Mouse (Mus musculus) embryonic facial prominence, embryonic 10.5 days (tissue): ENCODE measurements around the gene Smc4. TPM values are rescaled to one million over a fixed set of nuclear protein-coding genes. Genes with fewer than 3 reads are reported as not detected.
A peak's percentile ranks its signal among the peaks of the same experiment; 100 is the strongest.

Experiments used
- DNase-seq: peaks from one replicate; pipeline ENCODE4 v3.0.0-alpha.2; 2017; ENCODE audit warnings: low spot score
- H3K27ac ChIP-seq: fragments of 300-500 bp; sonication (generic); replicated peaks from 2 replicates; pipeline ENCODE4 v1.5.1; 2016; ENCODE audit warnings: mild to moderate bottlenecking
- H3K27me3 ChIP-seq: fragments of 300-500 bp; sonication (generic); replicated peaks from 2 replicates; pipeline ENCODE4 v1.6.1; 2016; ENCODE audit warnings: low read depth, mild to moderate bottlenecking; ENCODE audit not compliant: poor library complexity, severe bottlenecking
- H3K36me3 ChIP-seq: fragments of 300-500 bp; sonication (generic); replicated peaks from 2 replicates; pipeline ENCODE4 v1.6.1; 2016; ENCODE audit warnings: mild to moderate bottlenecking, moderate library complexity
- H3K4me1 ChIP-seq: fragments of 300-500 bp; sonication (generic); 2 replicates; pipeline ENCODE4 v1.6.1; 2016
- H3K4me3 ChIP-seq: fragments of 300-500 bp; sonication (generic); 2 replicates; pipeline ENCODE4 v1.5.1; 2016; ENCODE audit warnings: mild to moderate bottlenecking, moderate library complexity
- H3K9me3 ChIP-seq: fragments of 300-500 bp; sonication (generic); 2 replicates; pipeline ENCODE4 v1.6.1; 2016; ENCODE audit warnings: mild to moderate bottlenecking
- WGBS: fragments of 180-500 bp; shearing (Covaris S2); methylation state at CpG from one replicate; pipeline ENCODE4 v1.1.7; 2016; 5-methylcytosine and 5-hydroxymethylcytosine counted together
- polyA plus RNA-seq: library from polyadenylated mRNA; unstranded; fragments of >200 nt; fragmentation: Nextera tagmentation; extraction: Ambion mirVana; gene quantifications from 2 replicates; pipeline ENCODE4 v1.2.1, GENCODE M21; 2016

The Smc4 gene
- polyA plus RNA-seq, 1 experiment from 2014 or later: 187 TPM

DNA sequence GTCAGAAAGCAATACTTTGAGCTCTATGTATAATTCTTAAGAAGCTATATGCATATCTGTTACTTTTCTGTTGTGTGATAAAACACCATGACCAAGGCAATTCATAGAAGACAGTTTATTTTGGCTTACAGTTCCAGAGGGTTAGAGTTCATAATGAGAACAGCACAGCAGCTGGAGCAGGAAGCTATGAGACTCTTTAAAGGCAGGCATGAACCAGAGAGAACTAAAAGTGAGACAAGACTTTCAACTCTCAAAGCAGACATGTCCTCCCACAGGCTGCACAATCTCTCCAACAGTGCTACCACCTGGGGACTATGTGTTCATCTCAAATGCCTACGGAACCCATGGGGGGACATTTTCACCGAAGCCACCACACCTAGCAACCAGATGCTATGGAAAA, 35.6 kb downstream of the Smc4 start:
- H3K4me3 ChIP-seq: peak overlapping the region; percentile 86
- H3K27ac ChIP-seq: no peak overlapping the region
- H3K27me3 ChIP-seq: no peaks in the 10 kb centered on the region
- peaks cover 29% of the 10 kb centered on the region for H3K4me1 ChIP-seq
- 86% methylated on average over 2 of the region's 2 CpGs for WGBS
- peaks cover 78% of the 10 kb centered on the region for H3K36me3 ChIP-seq
- no peak for DNase-seq
- H3K9me3 ChIP-seq: no peaks in the 10 kb centered on the region

DNA sequence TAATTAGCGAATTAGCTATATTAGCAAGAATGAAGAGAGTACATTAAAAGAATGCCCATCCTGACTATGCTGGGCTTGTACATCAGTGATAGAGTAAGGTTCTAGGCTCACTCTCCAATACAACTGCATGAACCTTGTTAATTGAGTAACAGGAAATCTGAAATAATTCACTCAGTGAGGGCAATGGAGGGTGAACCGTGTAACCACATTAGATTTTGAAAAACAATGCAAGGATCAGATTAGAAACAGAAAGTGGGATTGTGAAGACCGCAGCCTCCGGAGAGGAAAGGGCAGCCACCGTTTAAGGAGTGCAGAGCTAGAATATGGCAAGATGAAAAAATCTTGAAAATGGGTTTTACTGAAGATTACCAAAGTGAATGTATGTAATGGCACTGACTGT, 36.8 kb downstream of the Smc4 start:
- H3K4me3 ChIP-seq: peak overlapping the region; percentile 86
- DNase-seq: no peak
- H3K27me3 ChIP-seq: no peaks in the 10 kb centered on the region
- no peak overlapping the region for H3K27ac ChIP-seq
- peaks cover 66% of the 10 kb centered on the region for H3K36me3 ChIP-seq
- peaks cover 40% of the 10 kb centered on the region for H3K4me1 ChIP-seq
- 74% methylated on average over 5 of the region's 5 CpGs for WGBS
- no peaks in the 10 kb centered on the region for H3K9me3 ChIP-seq

DNA sequence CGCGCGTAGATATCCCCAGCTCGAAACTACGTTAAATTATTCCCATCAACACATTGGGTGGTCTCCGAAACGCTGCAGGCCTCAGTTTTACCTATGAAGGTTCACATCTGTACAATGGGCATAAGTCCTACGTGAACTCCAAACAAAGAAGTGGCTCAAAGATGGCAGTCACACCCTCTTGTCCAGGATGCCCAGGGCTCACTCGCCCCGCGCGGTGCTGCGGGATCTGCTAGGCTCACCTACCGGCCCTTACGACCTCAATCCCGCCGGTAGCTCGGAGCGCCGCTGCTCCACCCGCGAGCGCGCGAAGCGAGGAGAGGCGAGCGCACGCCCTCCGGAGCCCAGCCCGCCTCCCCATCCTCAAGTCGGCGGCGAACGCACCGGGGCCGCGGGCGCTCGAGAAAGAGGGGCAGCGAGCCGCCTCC, 39.6 kb downstream of the Smc4 start:
- under 1% methylated on average over 42 of the region's 42 CpGs for WGBS
- Histone ChIP-seq H3K27ac (peak overlapping the region; percentile 100), H3K4me1 (peaks cover 45% of the 10 kb centered on the region), H3K4me3 (peak overlapping the region; percentile 86), H3K27me3 (no peaks in the 10 kb centered on the region), H3K36me3 (peaks cover 40% of the 10 kb centered on the region), H3K9me3 (no peaks in the 10 kb centered on the region)
- DNase-seq: no peak

DNA sequence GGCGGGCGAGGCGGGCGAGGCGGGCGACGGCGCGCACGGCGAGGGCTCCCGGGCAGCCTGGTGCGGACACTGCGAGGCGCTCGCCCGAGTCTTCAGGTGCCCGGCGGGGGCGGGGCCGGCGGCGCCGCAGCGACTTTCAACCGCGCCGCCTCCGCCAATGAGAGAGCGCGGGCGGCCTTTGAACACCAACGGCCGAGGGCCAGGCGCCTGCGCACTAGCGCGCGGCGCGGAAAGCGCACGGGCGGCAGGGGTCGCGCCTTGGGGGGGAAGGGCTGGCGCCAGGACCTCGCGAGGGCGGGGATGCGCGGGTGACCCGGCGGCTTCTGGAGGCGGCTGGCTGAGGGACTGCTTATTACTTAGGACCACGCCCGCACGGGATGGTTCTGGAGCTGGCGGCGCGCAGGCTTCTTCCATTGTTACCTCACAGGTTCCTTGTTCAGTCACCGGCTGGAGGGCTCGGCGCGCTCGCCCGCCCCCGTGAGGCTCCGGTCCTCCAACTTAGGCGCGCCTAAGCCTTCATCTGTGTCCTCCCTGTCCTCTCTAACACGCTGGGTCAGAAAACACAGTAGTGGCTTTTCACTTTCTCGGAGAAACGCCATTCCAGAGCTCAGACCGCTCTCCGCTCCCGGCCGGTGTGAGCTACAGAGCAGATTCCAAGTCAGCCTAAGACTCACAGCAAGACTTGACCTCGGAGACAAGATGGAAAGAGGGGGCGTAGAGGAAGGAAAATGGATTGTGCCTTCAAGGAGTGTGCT, 40.3 kb downstream of the Smc4 start, which contains the start of gene Trim59:
Gene Trim59, minus strand, starts transcription at position 111 of the 755 bp plus-strand sequence.
- H3K36me3 ChIP-seq: peaks cover 34% of the 10 kb centered on the region
- H3K9me3 ChIP-seq: no peaks in the 10 kb centered on the region
- DNase-seq: peak; percentile 98
- H3K27ac ChIP-seq: peak within 1 kb of the TSS; percentile 100
- H3K4me1 ChIP-seq: peaks cover 45% of the 10 kb centered on the region
- under 1% methylated on average over 80 of the region's 80 CpGs for WGBS
- peak within 1 kb of the TSS; percentile 86 for H3K4me3 ChIP-seq
- no peaks in the 10 kb centered on the region for H3K27me3 ChIP-seq

DNA sequence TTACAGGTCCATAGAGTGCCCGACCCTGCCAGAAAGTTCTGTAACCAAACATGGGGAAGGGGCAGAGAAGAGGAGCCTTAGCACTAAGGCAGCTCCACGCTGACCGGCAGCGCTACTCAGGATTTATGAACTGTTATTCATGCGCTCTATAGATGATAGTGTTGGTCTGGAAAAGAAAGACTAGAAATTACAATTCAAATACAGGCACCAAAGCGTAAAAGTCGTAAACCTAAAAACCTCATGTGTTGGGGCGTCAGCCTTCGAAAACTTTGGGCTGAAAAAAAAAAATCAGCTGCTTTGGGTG, 40.8 kb downstream of the Smc4 start:
- Histone ChIP-seq H3K27me3 (no peaks in the 10 kb centered on the region), H3K4me1 (peaks cover 41% of the 10 kb centered on the region), H3K9me3 (no peaks in the 10 kb centered on the region), H3K27ac (peak overlapping the region; percentile 100), H3K36me3 (peaks cover 28% of the 10 kb centered on the region), H3K4me3 (peak overlapping the region; percentile 86)
- WGBS: 8% methylated on average over 9 of the region's 9 CpGs
- no peak for DNase-seq

DNA sequence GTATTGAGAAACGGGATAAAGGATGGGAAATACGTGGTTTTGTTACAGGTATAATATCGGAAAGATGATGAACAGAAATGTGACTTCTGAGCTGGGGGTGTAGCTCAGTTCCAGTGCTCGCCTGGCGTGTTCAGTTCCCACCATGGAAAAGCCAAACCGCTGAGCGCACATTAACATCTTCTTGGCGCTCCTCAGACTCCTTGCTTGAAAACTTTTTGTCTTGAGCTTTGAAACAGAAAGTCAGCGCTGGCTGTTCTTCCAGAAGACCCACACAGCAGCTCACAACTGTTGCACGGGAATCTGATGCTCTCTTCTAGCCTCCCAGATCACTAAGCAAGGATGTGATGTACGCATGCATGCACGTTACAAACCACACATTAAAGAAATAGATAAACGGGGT, 41.2 kb downstream of the Smc4 start:
- DNase-seq: peak; percentile 26
- Histone ChIP-seq H3K27ac (peak overlapping the region; percentile 100), H3K36me3 (peaks cover 24% of the 10 kb centered on the region), H3K9me3 (no peaks in the 10 kb centered on the region), H3K27me3 (no peaks in the 10 kb centered on the region), H3K4me1 (peaks cover 38% of the 10 kb centered on the region), H3K4me3 (peak overlapping the region; percentile 86)
- 23% methylated on average over 13 of the region's 13 CpGs for WGBS

DNA sequence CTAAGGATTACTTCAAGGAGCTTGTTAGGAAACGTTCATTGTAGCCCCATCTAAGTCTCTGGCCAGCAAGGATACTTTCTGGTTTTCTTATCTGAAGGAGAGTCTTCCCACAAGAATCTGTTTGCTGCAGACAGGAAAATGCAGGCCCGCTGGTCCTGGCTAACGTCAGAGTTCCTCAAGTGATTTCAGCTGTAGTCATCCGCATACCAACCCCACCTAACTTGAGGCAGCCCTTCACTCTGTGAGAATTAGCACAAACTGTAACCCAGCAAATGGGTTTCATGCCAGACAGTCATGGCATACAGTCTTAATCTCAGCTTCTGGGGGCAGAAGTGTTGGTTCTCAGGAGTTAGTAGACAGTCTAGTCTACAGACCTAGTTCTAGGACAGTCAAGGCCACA, 42.0 kb downstream of the Smc4 start:
- no peak overlapping the region for H3K27ac ChIP-seq
- H3K27me3 ChIP-seq: no peaks in the 10 kb centered on the region
- no peak overlapping the region for H3K4me3 ChIP-seq
- WGBS: 66% methylated on average over 4 of the region's 4 CpGs
- no peaks in the 10 kb centered on the region for H3K9me3 ChIP-seq
- H3K4me1 ChIP-seq: peaks cover 30% of the 10 kb centered on the region
- H3K36me3 ChIP-seq: peaks cover 17% of the 10 kb centered on the region
- DNase-seq: no peak

DNA sequence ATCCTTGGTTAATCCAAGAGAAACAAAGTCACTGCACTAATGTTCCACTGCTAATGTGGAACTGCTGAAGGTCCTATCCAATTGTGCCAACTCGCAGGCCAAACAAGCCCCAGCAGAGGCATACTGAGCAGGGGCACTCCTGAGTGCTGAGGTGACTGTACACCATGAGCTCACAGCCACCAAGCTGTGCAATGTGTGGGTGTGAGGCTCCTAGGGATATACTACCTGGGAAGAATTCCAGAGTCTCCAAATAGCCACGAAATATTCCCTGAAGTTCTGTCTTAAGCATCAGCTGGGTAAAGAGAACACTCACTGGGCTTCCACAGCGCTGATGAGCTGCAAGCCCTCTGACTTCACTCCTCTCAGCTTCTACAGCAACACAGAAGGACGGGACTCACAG, 43.1 kb downstream of the Smc4 start:
- WGBS: 81% methylated on average over 4 of the region's 4 CpGs
- Histone ChIP-seq H3K27ac (no peak overlapping the region), H3K9me3 (no peaks in the 10 kb centered on the region), H3K36me3 (peaks cover 6% of the 10 kb centered on the region), H3K4me1 (peaks cover 22% of the 10 kb centered on the region), H3K4me3 (no peak overlapping the region), H3K27me3 (no peaks in the 10 kb centered on the region)
- DNase-seq: no peak

DNA sequence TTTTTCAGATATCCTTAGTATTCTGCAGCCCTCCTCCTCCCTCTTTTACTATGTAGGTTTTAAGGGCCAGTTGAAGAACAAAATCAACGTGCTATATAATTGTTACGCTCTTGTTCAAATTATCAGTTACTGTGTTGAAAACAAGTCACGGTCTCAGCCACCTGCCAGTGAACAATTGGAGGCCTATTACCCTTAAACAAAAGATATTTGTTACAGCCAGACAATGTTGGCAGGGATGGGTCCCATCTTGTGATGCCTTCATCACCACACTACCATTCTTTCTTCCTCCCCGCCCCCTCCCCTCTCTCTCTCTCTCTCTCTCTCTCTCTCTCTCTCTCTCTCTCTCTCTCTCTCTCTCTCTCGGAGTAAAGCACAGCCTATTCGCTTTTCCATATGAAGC, 44.5 kb downstream of the Smc4 start:
- Histone ChIP-seq H3K4me3 (no peak overlapping the region), H3K27ac (no peak overlapping the region), H3K4me1 (peaks cover 16% of the 10 kb centered on the region), H3K9me3 (no peaks in the 10 kb centered on the region), H3K36me3 (no peaks in the 10 kb centered on the region), H3K27me3 (no peaks in the 10 kb centered on the region)
- no peak for DNase-seq
- 72% methylated on average over 6 of the region's 6 CpGs for WGBS

DNA sequence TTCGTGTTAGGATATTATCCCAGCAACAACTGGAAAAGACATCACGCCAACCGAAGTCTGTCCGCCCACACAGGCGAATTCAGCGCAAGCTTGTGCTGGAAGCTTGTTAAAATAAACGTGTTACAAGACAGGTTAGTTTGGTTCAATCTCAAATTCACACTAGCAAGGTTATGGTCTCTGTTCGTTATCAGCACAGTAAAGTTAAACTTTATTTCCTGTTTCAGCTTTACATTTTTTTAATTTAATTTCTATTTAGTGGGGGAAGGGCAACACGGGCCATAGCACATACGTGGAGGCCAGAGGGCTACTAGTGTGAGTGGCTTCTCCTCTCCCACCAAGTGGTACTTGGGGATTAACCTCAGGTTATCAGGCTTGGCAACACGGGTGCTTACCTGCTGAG, 47.4 kb downstream of the Smc4 start:
- 92% methylated on average over 11 of the region's 11 CpGs for WGBS
- no peaks in the 10 kb centered on the region for H3K36me3 ChIP-seq
- H3K4me3 ChIP-seq: no peak overlapping the region
- no peak overlapping the region for H3K27ac ChIP-seq
- no peak for DNase-seq
- no peaks in the 10 kb centered on the region; the same call in 1 of the 2 replicates for H3K4me1 ChIP-seq
- H3K27me3 ChIP-seq: no peaks in the 10 kb centered on the region
- H3K9me3 ChIP-seq: no peaks in the 10 kb centered on the region

DNA sequence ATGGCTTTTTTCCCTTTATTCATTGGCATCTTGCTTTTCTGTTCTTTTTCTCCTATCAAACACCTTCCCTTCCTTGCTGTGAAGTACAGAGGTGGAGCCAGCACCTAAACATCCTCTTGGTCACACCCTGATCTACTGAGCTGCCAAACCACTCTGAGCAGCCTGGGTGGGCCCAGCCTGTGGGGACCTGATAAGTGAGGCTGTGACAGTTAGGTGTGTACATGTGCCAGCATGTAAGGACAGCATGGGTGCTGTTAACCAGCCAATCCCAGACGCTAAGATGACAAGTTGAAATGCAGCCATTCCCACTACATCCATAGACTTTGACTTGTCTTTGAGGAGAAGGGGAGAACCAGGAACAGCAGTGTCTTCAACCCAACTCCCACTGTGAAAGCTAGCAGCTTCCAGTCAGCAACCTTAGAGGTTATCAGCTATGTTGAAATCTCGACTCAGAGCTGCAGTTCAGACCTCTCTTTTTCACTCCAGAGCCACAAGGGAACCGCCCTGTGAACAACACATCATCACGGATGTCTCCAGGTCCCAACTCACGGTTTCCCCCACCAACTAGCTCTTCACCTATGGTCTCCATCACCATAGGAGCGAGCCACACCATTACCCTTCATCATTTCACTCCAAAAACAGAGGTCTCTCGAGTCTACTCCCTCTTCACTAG, 50.4 kb downstream of the Smc4 start:
- Histone ChIP-seq H3K9me3 (no peaks in the 10 kb centered on the region), H3K4me1 (no peaks in the 10 kb centered on the region), H3K27ac (no peak overlapping the region; the same call in 1 of the 2 replicates), H3K36me3 (no peaks in the 10 kb centered on the region), H3K27me3 (no peaks in the 10 kb centered on the region), H3K4me3 (no peak overlapping the region)
- no peak for DNase-seq
- 80% methylated on average over 7 of the region's 7 CpGs for WGBS

DNA sequence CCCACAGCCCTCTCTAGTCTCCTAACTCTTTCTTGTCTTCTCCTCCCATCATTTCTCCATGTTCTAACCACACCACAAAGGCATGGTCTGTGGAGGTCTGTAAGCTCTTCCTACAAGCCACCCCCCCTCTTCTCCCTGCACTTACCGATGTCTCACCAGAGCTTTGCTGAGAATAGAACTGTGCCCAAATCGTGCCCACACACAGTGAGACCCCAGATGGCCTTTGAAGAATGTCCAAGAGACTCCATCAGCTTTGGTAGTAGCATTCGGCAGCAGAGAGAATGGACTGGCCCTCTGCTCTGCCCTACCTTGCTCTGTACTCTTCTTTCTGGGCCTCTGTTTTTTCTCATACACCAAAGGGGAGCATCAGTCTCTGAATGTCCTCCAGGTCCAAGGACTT, 51.3 kb downstream of the Smc4 start:
- Histone ChIP-seq H3K4me3 (no peak overlapping the region), H3K27me3 (no peaks in the 10 kb centered on the region), H3K27ac (no peak overlapping the region), H3K9me3 (no peaks in the 10 kb centered on the region), H3K4me1 (no peaks in the 10 kb centered on the region), H3K36me3 (no peaks in the 10 kb centered on the region)
- no peak for DNase-seq
- WGBS: 89% methylated on average over 3 of the region's 3 CpGs

DNA sequence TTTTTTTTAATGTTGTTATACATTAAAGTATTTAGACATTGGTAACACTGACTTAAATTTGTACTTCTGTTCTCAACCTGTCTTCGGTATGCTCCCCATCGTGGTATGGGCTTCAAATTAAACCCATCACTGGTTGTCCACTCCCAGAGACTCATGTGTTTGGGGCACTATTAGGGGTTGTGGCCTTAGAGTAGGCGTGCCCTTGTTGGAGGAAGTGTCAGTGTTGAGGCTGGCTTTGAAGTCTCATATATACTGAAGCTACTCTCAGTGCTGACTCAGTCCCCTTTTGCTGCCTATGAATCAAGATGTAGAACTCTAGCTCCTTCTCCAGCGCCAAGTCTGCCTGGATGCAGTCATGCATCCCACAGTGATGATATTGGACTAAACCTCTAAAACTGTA, 56.1 kb downstream of the Smc4 start:
- Histone ChIP-seq H3K9me3 (no peaks in the 10 kb centered on the region), H3K36me3 (no peaks in the 10 kb centered on the region), H3K27me3 (no peaks in the 10 kb centered on the region), H3K4me1 (no peaks in the 10 kb centered on the region), H3K27ac (no peak overlapping the region), H3K4me3 (no peak overlapping the region)
- no peak for DNase-seq
- 91% methylated on average over 4 of the region's 4 CpGs for WGBS
